Mouse (Mus musculus): Measurements from ENCODE around the gene Rpl3l. TPM values are rescaled to one million over a fixed set of nuclear protein-coding genes. Genes with fewer than 3 reads are reported as not detected.

Rpl3l gene
- not detected for polyA plus RNA-seq (2014; fragmentation: Illumina TruSeq; extraction: RNeasy Lipid Tissue Mini Kit (QIAGEN cat#74804))

DNA sequence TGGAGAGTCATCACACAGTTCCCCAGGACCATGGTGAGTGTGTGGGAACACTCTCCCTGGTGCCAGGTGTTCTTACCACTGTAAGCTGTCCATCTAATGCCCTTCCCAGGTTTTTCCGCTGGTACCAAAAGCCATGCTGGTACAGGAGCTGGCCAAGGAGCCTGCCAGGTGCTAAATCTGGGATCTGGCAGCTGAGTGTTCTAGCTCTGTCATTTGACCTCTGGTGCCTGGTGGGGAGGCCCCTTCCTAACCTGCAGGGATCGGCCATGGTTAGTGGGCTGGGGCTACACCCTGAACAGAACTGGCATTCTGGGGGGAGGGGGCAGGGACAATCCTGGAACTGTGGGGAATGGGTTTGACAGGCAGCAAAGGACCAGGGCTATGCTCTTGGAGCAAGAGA, at the start of gene Rpl3l:
TSS of gene Rpl3l (plus strand) at position 203 of the 400 bp plus-strand sequence.

DNA sequence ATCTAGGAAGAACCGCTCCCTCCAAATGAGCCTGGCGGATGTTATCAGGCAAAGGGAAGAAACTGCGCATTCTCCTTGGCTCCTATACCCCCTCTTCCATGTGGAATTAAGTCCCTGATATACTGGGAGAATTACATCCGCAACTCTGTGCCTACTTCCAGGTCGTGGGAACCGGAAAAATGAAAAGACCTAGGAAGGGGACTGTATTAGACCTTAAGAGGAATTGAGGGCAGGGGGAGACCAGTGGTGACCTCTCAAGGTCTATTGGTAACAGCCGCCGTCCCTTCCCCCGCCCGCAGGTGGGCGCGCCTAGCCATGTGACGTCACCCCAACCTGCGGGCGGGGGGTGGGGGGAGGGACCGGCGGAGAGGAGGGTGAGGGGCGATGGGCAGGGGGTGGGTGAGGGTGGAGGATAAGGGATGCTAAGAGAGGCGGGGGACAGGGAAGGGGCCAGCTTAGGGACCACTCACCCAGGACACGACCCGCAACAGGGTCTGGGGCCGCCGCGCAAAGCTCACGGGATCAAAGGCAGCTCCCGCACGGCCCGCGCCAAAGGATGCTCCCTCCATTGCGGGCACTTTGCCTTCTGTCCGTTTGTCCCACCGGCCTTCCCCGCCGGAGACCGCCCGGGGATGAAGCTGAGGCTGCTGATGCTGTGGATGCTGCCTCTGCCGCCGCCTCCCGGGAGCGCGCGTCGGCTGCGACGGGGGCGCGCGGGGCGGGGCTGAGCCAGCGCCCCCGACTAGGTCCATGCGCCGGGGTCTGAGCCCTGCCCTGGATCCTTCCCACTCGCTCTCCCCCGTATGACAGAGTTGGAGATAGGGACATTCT, 38.2 kb upstream of the Rpl3l start, which contains the start of gene Syngr3:
TSS of gene Syngr3 (minus strand) at position 705 of the 831 bp plus-strand sequence.

DNA sequence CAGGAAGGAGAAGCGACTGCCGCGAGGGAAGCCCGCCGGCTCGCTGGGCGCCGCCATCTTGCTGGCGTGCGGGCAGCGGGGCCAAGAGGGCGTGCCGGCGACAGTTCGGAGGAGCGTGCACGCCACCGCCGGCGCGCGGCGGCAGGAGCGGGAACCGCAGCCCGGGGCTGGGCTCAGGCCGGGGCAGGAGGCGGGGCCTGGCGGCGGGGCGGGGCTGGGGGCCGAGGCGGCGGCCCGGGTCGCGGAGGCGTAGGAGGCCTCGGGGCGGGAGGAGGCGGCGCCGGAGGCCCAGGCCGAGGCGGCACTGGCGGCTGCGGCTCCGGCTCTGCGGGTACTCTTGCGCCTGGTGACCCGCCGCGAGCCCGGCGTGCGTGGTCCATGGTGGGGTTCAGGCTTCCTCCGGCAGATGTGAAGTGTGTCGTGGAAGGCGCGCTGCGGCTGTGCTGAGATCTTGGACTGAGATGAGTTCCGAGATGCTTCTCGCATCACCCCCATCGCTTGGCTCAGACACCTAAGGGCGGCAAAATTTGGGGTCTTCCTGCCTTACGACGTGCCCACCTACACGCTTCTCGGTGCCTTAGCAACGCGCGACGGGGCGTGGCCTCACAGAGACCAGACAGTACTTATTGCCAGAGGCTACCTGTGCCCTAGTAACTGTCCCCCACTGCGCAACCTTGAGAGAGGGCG, 31.5 kb upstream of the Rpl3l start, which contains the start of the genes Gfer and Noxo1:
TSS of gene Gfer (minus strand) at position 146 of the 687 bp plus-strand sequence.
TSS of gene Noxo1 (plus strand) at position 224 of the 687 bp plus-strand sequence.

DNA sequence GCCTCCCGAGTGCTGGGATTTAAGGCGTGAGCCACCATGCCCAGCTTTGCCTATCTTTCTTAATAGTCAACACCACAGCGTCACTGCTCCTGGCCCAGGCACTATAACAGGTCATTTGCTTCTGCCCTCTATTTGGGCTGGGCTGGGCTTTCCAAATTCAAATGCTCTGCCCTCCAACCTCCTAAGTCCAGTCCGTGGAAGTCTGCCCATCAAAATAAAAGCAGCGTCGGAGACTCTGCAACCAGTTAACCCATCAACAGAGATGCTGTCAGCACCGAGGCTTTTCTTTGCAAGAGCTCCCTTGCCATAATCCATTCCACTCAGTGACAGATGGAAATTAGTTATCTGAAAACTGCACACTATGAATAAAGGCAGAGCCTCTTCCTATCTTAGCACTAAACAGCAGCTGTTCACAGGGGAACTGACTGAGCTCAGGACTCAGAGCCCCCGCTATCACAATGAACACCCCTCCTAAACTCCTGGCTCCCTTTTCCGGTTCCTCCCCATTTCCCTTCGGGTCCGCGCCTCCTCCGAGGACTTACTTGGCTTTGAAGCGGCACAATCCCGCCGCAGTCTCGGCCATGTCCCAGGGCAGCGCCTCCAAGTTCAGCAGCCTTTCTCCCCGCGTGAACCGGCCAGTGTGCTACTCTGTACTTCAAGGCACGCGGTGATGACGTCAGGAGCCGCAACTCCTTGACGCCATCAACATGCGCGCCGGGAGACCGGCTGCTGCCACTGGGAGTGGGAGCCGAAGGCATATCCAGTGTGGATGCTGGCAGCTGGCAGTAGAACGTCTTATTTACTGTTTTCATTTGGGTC, 20.4 kb upstream of the Rpl3l start, which contains the start of gene Tbl3:
TSS of gene Tbl3 (minus strand) at position 679 of the 819 bp plus-strand sequence.

DNA sequence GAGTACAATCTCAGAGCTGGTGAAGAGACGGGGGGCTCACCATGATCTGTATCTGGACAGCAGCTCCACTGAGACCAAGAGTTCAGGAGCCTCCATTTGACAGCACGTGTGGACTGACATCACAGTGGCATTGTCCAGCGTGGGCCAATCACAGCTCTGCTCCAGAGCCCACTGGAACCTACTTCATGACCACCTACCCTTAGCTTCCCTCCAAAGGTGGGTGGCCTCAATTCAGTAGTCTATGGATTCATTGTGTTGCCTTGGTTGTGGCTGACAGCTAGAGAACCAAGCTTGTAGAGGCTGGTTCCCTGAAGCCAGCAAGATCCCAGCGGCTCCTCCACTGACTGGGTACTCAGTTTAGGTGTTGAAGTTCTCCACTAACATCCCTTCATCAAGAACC, 9.7 kb upstream of the Rpl3l start, which contains the start of the genes Rnf151 and Rps2:
TSS of gene Rnf151 (minus strand) at position 121 of the 400 bp plus-strand sequence.
TSS of gene Rps2 (plus strand) at position 174 of the 400 bp plus-strand sequence.

DNA sequence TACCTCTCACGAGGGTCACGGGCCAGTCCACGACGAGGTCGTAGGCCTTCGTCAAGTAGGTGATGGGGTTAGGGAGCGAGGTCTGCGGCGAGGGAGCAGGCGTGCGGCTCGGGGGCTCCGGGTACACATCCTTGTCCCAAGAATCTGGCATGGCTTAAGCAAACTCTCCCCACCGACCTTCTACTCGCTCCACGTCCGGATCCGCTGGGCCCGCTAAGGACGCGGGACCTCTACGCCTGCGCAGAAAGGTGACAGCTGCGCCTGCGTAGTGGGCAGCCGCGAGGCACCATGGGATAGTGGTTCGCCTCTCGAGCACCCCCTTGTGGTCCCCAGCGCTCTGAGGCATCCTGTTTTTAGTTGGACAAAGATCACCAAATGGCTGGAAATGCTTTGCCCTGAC, 3.4 kb upstream of the Rpl3l start, which contains the start of gene Ndufb10:
TSS of gene Ndufb10 (minus strand) at position 295 of the 400 bp plus-strand sequence.

DNA sequence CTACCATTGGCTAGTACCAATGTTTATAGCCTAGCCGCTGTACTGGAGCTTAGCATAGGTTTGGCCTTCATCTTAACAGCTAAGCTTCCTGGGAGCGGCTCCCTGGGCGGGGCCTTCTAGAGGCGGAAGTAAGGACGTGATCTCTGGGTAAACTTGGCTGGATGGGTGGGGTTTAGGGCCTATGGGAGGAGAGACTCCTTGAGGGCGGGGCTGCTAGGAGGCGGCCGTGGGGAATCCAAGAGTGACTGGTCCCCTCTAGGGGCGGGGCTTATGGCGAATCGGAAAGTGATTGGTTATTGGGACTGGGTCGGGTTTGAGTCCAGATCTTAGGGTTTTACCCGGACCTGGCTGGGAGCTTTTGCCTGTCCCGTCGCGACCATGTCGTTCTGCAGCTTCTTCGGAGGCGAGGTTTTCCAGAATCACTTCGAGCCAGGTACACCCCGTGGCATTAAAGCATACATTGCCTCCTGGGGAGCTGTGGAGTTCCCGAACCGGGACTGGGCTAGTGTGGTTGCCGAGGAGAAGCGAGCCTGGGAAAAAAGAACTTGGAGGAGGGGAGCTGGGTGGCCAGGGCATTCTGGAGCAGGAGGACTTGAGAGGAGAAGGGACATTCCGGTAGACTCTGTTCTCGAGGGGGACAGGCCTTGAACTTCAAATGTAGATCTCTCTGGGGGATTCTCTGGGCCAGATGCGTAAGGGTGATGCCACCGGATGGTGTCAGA, 8.9 kb downstream of the Rpl3l start, which contains the start of gene Msrb1:
TSS of gene Msrb1 (plus strand) at position 313 of the 722 bp plus-strand sequence.

DNA sequence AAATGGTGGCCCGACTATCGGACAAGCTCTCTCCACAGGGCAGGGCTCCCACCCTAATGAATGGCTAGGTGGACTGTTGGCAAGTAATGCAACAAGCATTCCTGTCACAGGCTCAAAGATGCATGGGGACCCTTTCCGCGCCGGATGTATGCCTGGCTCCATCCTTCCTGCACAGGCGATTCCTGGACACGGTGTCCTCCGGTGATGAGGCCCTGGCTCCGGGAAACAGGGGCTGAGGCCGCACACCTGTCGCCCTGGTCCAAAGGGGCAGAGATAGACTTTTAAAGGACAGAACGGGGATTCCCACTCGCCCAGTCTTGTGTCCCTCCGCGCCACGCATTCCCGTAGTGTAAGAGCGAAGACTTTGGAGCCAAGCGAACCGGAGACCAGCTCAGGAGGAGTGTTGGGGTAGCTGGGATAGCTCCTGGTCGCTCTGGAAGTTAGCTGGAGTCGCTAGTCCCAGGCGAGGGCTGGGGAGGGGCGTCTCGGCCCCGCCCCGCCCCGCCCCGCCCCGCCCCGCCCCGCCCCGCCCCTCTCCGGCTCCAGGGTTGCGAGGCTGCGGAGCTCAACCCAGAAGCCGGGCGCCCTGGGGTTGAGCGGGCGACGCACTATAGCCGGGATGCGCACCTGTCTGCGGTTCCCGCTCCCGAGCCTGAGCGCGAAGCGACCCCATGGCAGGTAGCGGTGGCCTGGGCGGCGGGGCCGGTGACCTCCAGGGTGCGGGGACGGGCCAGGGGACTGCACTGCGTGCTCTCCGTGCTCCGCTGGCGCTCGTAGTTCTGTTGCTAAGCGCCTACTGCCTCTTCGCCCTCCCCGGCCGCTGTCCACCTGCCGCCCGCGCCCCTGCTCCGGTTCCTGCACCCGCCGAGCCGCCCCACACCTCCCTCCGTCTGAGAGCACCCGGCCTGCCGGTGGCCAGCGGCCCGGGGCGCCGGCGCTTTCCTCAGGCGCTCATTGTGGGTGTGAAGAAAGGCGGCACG, 25.1 kb downstream of the Rpl3l start, which contains the start of gene Hs3st6:
TSS of gene Hs3st6 (plus strand) at position 574 of the 980 bp plus-strand sequence.

Other genes with a start within 250 kb of the Rpl3l start
- 5.6 TPM for gene Mlst8, start 248.7 kb upstream of the Rpl3l start, polyA plus RNA-seq (2014; fragmentation: Illumina TruSeq; extraction: RNeasy Lipid Tissue Mini Kit (QIAGEN cat#74804))
- 0.80 TPM for gene Caskin1, start 239.2 kb upstream of the Rpl3l start, polyA plus RNA-seq (2014; fragmentation: Illumina TruSeq; extraction: RNeasy Lipid Tissue Mini Kit (QIAGEN cat#74804))
- gene Traf7, start 199.9 kb upstream of the Rpl3l start, polyA plus RNA-seq (2014; fragmentation: Illumina TruSeq; extraction: RNeasy Lipid Tissue Mini Kit (QIAGEN cat#74804)), result 5.3 TPM
- not detected for gene Rab26, start 193.6 kb upstream of the Rpl3l start, polyA plus RNA-seq (2014; fragmentation: Illumina TruSeq; extraction: RNeasy Lipid Tissue Mini Kit (QIAGEN cat#74804))
- gene Pkd1, start 178.0 kb upstream of the Rpl3l start, polyA plus RNA-seq (2014; fragmentation: Illumina TruSeq; extraction: RNeasy Lipid Tissue Mini Kit (QIAGEN cat#74804)), result 6.3 TPM
- 15.9 TPM for gene Tsc2, start 95.2 kb upstream of the Rpl3l start, polyA plus RNA-seq (2014; fragmentation: Illumina TruSeq; extraction: RNeasy Lipid Tissue Mini Kit (QIAGEN cat#74804))
- gene Nthl1, start 95.1 kb upstream of the Rpl3l start, polyA plus RNA-seq (2014; fragmentation: Illumina TruSeq; extraction: RNeasy Lipid Tissue Mini Kit (QIAGEN cat#74804)), result 0.34 TPM
- gene Slc9a3r2, start 77.5 kb upstream of the Rpl3l start, polyA plus RNA-seq (2014; fragmentation: Illumina TruSeq; extraction: RNeasy Lipid Tissue Mini Kit (QIAGEN cat#74804)), result 11.8 TPM
- not detected for gene Npw, start 69.4 kb upstream of the Rpl3l start, polyA plus RNA-seq (2014; fragmentation: Illumina TruSeq; extraction: RNeasy Lipid Tissue Mini Kit (QIAGEN cat#74804))
- gene Zfp598, start 58.1 kb upstream of the Rpl3l start, polyA plus RNA-seq (2014; fragmentation: Illumina TruSeq; extraction: RNeasy Lipid Tissue Mini Kit (QIAGEN cat#74804)), result 0.68 TPM
- gene Syngr3, start 37.9 kb upstream of the Rpl3l start, polyA plus RNA-seq (2014; fragmentation: Illumina TruSeq; extraction: RNeasy Lipid Tissue Mini Kit (QIAGEN cat#74804)), result 0.83 TPM
- 10.4 TPM for gene Gfer, start 31.7 kb upstream of the Rpl3l start, polyA plus RNA-seq (2014; fragmentation: Illumina TruSeq; extraction: RNeasy Lipid Tissue Mini Kit (QIAGEN cat#74804))
- 1.1 TPM for gene Noxo1, start 31.6 kb upstream of the Rpl3l start, polyA plus RNA-seq (2014; fragmentation: Illumina TruSeq; extraction: RNeasy Lipid Tissue Mini Kit (QIAGEN cat#74804))
- 0.31 TPM for gene Tbl3, start 20.2 kb upstream of the Rpl3l start, polyA plus RNA-seq (2014; fragmentation: Illumina TruSeq; extraction: RNeasy Lipid Tissue Mini Kit (QIAGEN cat#74804))
- gene Rnf151, start 9.8 kb upstream of the Rpl3l start, polyA plus RNA-seq (2014; fragmentation: Illumina TruSeq; extraction: RNeasy Lipid Tissue Mini Kit (QIAGEN cat#74804)), result not detected
- 771 TPM for gene Rps2, start 9.7 kb upstream of the Rpl3l start, polyA plus RNA-seq (2014; fragmentation: Illumina TruSeq; extraction: RNeasy Lipid Tissue Mini Kit (QIAGEN cat#74804))
- gene Ndufb10, start 3.3 kb upstream of the Rpl3l start, polyA plus RNA-seq (2014; fragmentation: Illumina TruSeq; extraction: RNeasy Lipid Tissue Mini Kit (QIAGEN cat#74804)), result 52.5 TPM
- 1.2 TPM for gene Msrb1, start 8.8 kb downstream of the Rpl3l start, polyA plus RNA-seq (2014; fragmentation: Illumina TruSeq; extraction: RNeasy Lipid Tissue Mini Kit (QIAGEN cat#74804))
- not detected for gene Hs3st6, start 25.2 kb downstream of the Rpl3l start, polyA plus RNA-seq (2014; fragmentation: Illumina TruSeq; extraction: RNeasy Lipid Tissue Mini Kit (QIAGEN cat#74804))
- 0.74 TPM for gene Meiob, start 76.5 kb downstream of the Rpl3l start, polyA plus RNA-seq (2014; fragmentation: Illumina TruSeq; extraction: RNeasy Lipid Tissue Mini Kit (QIAGEN cat#74804))
- 2.5 TPM for gene Hagh, start 112.3 kb downstream of the Rpl3l start, polyA plus RNA-seq (2014; fragmentation: Illumina TruSeq; extraction: RNeasy Lipid Tissue Mini Kit (QIAGEN cat#74804))
- gene Fahd1, start 122.5 kb downstream of the Rpl3l start, polyA plus RNA-seq (2014; fragmentation: Illumina TruSeq; extraction: RNeasy Lipid Tissue Mini Kit (QIAGEN cat#74804)), result 54.8 TPM
- gene Igfals, start 138.2 kb downstream of the Rpl3l start, polyA plus RNA-seq (2014; fragmentation: Illumina TruSeq; extraction: RNeasy Lipid Tissue Mini Kit (QIAGEN cat#74804)), result not detected
- gene Nubp2, start 158.5 kb downstream of the Rpl3l start, polyA plus RNA-seq (2014; fragmentation: Illumina TruSeq; extraction: RNeasy Lipid Tissue Mini Kit (QIAGEN cat#74804)), result 2.1 TPM
- not detected for gene Spsb3, start 158.8 kb downstream of the Rpl3l start, polyA plus RNA-seq (2014; fragmentation: Illumina TruSeq; extraction: RNeasy Lipid Tissue Mini Kit (QIAGEN cat#74804))
- gene Eme2, start 167.3 kb downstream of the Rpl3l start, polyA plus RNA-seq (2014; fragmentation: Illumina TruSeq; extraction: RNeasy Lipid Tissue Mini Kit (QIAGEN cat#74804)), result 1.4 TPM
- gene Mrps34, start 167.3 kb downstream of the Rpl3l start, polyA plus RNA-seq (2014; fragmentation: Illumina TruSeq; extraction: RNeasy Lipid Tissue Mini Kit (QIAGEN cat#74804)), result 0.94 TPM
- 1.0 TPM for gene Nme3, start 168.7 kb downstream of the Rpl3l start, polyA plus RNA-seq (2014; fragmentation: Illumina TruSeq; extraction: RNeasy Lipid Tissue Mini Kit (QIAGEN cat#74804))
- gene Mapk8ip3, start 209.2 kb downstream of the Rpl3l start, polyA plus RNA-seq (2014; fragmentation: Illumina TruSeq; extraction: RNeasy Lipid Tissue Mini Kit (QIAGEN cat#74804)), result 4.4 TPM
- 90.6 TPM for gene Jpt2, start 232.9 kb downstream of the Rpl3l start, polyA plus RNA-seq (2014; fragmentation: Illumina TruSeq; extraction: RNeasy Lipid Tissue Mini Kit (QIAGEN cat#74804))